Mouse (Mus musculus): Measurements from ENCODE around the gene Sfxn5.

Sfxn5 gene

GRCm38 (mm10) chr6:85188256-85189110, 144.7 kb downstream of the Sfxn5 start:
- DNase-seq, result no peak

- no peak for DNase-seq
These were observed 145.6 kb downstream of the Sfxn5 start, which contains the start of gene Emx1 for GRCm38 (mm10) chr6:85187340-85188211. TSS of gene Emx1 (plus strand) at chr6:85187438.

DNA sequence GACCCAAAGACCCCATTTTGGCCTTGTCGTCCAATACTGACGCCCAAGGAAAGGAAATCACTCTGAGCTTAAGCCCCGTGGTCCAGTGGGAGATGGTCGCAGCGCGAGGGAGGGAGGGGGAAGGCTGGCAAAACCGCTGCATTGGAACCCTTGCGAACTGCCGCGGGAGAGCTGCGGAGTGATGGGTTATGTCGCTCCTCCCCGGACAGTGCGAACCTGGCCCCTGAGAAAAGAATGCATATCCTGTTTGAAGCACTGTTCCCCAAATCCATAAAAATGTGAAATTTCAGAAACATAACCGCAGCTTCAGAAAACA, 146.5 kb downstream of the Sfxn5 start:
- DNase-seq, result no peak

- DNase-seq, result no peak
These were observed 147.0 kb downstream of the Sfxn5 start for GRCm38 (mm10) chr6:85186033-85186743.

DNA sequence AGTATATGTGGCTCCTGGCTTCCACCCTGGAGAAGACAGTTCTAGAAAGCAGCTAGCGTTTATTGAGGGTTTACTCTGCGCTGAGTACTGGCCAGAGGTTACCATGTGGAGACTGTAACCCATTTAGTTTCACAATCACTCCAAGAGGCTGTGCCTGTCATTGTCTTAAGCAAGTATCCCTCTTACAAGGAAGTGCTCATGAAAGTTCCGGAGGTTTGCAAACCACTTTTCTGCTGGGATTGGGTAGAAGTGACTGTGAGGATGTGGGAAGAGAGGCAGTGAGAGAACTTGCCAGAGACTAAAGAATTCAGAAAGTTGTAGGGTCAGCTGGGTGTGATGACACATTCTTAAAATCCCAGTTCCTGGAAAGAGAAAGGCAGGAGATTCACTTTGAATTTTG, 149.3 kb downstream of the Sfxn5 start:
- DNase-seq, result no peak

DNA sequence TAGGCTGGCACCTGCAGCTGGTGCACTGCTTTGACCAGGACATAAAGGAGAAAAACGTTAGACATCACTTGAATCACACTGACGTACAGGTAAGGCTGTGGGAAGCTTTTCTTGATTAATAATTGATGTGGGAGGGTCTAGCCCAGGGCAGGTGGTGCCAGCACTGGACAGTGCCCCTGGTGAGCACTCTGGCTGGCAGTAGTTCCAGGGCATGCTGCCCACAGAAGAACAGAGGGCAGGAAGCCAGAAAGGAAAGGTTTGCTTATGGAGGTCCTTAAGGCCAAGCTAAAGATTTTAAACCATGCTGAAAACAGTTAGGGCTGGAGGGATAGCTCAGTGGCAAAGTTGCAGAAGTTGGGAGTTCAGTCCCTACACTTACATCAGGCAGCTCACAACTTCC, 153.2 kb downstream of the Sfxn5 start:
- no peak for DNase-seq

DNA sequence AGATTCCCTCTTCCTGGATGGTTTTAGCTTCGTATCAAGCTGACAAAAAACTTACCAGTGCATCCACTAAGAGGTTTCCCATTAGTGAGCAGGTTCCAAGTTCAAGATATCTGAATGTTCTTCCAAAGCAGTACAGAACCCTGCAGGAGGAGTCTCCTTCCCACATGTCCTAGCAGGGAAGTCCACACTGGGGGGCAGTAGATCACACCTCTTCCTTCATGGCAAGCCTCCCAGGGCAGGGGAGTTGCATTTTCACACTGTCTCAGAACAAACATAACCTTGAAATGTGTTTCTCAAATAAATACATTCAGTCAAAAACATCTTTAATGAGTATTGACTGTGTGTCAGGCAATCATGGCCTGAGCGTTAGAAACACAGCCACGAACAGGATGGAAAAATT, 153.7 kb downstream of the Sfxn5 start:
- no peak for DNase-seq

- no peak for DNase-seq
These were observed 167.7 kb downstream of the Sfxn5 start for GRCm38 (mm10) chr6:85165440-85165921.
